ENCODE assay signal across 10 mouse cellular contexts in the genomic region with DNA sequence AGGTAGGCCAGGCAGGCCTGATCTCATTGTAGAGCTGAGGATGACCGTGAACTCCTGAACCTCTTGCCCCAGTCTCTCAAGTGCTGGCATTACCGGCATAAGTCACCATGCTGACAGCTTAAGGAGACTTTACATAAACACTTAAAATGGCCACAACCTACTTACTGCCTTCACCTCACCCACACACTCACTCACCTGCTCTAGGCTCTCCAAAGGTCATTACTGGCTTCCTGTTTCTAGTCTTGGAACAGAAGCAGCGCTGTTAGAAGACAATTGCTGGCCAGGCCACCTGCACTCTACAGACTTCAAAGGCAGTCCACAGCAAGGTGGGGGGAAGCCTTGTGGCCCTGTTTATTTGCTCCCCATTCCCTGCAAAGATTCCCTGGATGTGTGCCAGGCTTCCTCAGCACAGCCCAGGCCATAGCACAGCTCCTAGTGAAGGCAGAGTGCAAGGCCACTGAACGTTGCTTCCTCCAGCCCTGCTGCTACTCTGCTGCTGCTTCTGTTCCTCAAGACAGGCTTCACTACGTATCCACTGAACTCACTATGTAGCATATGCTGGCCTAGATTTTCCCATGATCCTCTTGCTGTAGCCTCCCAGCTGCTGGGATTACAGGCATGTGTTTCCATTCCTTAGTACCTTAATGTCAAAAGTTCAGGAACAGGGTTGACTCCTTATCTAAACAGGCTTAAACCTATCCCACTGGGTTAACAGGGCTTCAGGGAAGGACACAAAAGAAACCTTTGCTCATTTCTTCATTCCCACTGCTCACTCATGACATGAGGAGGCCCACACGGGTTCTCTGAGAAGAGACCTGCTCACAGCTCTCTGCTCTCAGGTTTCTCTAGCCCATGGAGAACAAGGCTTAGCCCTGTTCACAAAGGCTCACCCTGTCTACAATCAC. TPM values are rescaled to one million over a fixed set of nuclear protein-coding genes. Genes with fewer than 3 reads are reported as not detected.
DNase-seq lines count a peak whose midpoint lies in the region; ATAC-seq lines count a peak whose summit lies in the region.
"Had no signal": no experiment of that assay in that cellular context is flagged by ENCODE, and none has a peak within 500 bp of the region (broad histone marks: within the 10 kb centered on the region; RNA-seq: fewer than 3 reads in every experiment).

No protein-coding gene starts in this region.

- no peak overlapping the region for H3K9ac ChIP-seq in hindbrain, embryonic 13.5 days
- H3K9ac ChIP-seq in hindbrain, embryonic 12.5 days: no peak overlapping the region
- H3K9ac ChIP-seq in embryonic facial prominence, embryonic 11.5 days (replicated peaks; ENCODE audit: low read length): no peak overlapping the region
- H3K9ac ChIP-seq in lung, embryonic 15.5 days: no peak overlapping the region
- H3K9ac ChIP-seq: liver, embryonic 12.5 days had no signal

- DNase-seq in MN1 (ENCODE audit: low spot score): peak; percentile 24
- DNase-seq in embryonic facial prominence, embryonic 11.5 days (ENCODE audit: low spot score): no peak
- DNase-seq in retina, embryonic 14.5 days (ENCODE audit: low spot score): no peak
- DNase-seq in right cerebral cortex, postnatal 25 days: no peak
- DNase-seq in heart, adult 18-20 months: no peak
- DNase-seq: cerebellum, postnatal 36 days had no signal

- no peak overlapping the region for H3K4me2 ChIP-seq in hindbrain, embryonic 13.5 days
- H3K4me2 ChIP-seq in hindbrain, embryonic 12.5 days (replicated peaks): no peak overlapping the region
- H3K4me2 ChIP-seq in embryonic facial prominence, embryonic 11.5 days (ENCODE audit: low read depth, low read length): no peak overlapping the region
- H3K4me2 ChIP-seq in lung, embryonic 15.5 days: no peak overlapping the region
- H3K4me2 ChIP-seq: liver, embryonic 12.5 days had no signal

- no peak for ATAC-seq in hindbrain, embryonic 13.5 days (ENCODE audit: low FRiP score)
- ATAC-seq in hindbrain, embryonic 12.5 days (ENCODE audit: low FRiP score): no peak
- ATAC-seq in embryonic facial prominence, embryonic 11.5 days (replicated peaks; ENCODE audit: insufficient number of reproducible peaks, low FRiP score, low TSS enrichment, low read depth): no peak
- peak; percentile 66 for ATAC-seq in lung, embryonic 15.5 days (ENCODE audit: borderline replicate concordance, extremely low read depth, low FRiP score, low TSS enrichment)
- ATAC-seq: liver, embryonic 12.5 days had no signal

- H3K27me3 ChIP-seq in hindbrain, embryonic 13.5 days: no peaks in the 10 kb centered on the region
- no peaks in the 10 kb centered on the region for H3K27me3 ChIP-seq in hindbrain, embryonic 12.5 days
- H3K27me3 ChIP-seq in embryonic facial prominence, embryonic 11.5 days (ENCODE audit: control insufficient read depth, insufficient read depth, low read length): no peaks in the 10 kb centered on the region
- H3K27me3 ChIP-seq in lung, embryonic 15.5 days: no peaks in the 10 kb centered on the region
- H3K27me3 ChIP-seq: liver, embryonic 12.5 days had no signal

- WGBS in hindbrain, embryonic 13.5 days: 85% methylated on average over 6 of the region's 6 CpGs
- 78% methylated on average over 6 of the region's 6 CpGs for WGBS in hindbrain, embryonic 12.5 days
- 71% methylated on average over 6 of the region's 6 CpGs for WGBS in embryonic facial prominence, embryonic 11.5 days
- 35% methylated on average over 6 of the region's 6 CpGs for WGBS in lung, embryonic 15.5 days

- no peaks in the 10 kb centered on the region for H3K4me1 ChIP-seq in hindbrain, embryonic 13.5 days (replicated peaks)
- peaks cover 3% of the 10 kb centered on the region; the same call in 1 of the 2 replicates for H3K4me1 ChIP-seq in hindbrain, embryonic 12.5 days
- H3K4me1 ChIP-seq in embryonic facial prominence, embryonic 11.5 days (ENCODE audit: control insufficient read depth, insufficient read depth, low read length): no peaks in the 10 kb centered on the region
- peaks cover 37% of the 10 kb centered on the region for H3K4me1 ChIP-seq in lung, embryonic 15.5 days

- H3K4me3 ChIP-seq in hindbrain, embryonic 13.5 days: no peak overlapping the region
- H3K4me3 ChIP-seq in hindbrain, embryonic 12.5 days: no peak overlapping the region
- H3K4me3 ChIP-seq in embryonic facial prominence, embryonic 11.5 days (ENCODE audit: low read depth, low read length): no peak overlapping the region
- H3K4me3 ChIP-seq in lung, embryonic 15.5 days: no peak overlapping the region
- H3K4me3 ChIP-seq: liver, embryonic 12.5 days had no signal

- H3K9me3 ChIP-seq in hindbrain, embryonic 13.5 days: no peaks in the 10 kb centered on the region
- H3K9me3 ChIP-seq in hindbrain, embryonic 12.5 days (replicated peaks): no peaks in the 10 kb centered on the region
- H3K9me3 ChIP-seq in embryonic facial prominence, embryonic 11.5 days (replicated peaks; ENCODE audit: control insufficient read depth, low read length): no peaks in the 10 kb centered on the region
- no peaks in the 10 kb centered on the region for H3K9me3 ChIP-seq in lung, embryonic 15.5 days
- H3K9me3 ChIP-seq: liver, embryonic 12.5 days had no signal

- H3K27ac ChIP-seq in hindbrain, embryonic 13.5 days: 0 out of 2 replicates have a peak overlapping the region, but pooled peaks have one; percentile 13
- no peak overlapping the region; the same call in 1 of the 2 replicates for H3K27ac ChIP-seq in hindbrain, embryonic 12.5 days
- peak overlapping the region; percentile 3; the same call in 1 of the 2 replicates for H3K27ac ChIP-seq in embryonic facial prominence, embryonic 11.5 days (replicated peaks; ENCODE audit: low read depth, low read length)
- H3K27ac ChIP-seq in lung, embryonic 15.5 days: peak overlapping the region; percentile 75

- H3K36me3 ChIP-seq in hindbrain, embryonic 13.5 days: peaks cover 98% of the 10 kb centered on the region
- H3K36me3 ChIP-seq in hindbrain, embryonic 12.5 days: peaks cover 97% of the 10 kb centered on the region
- peaks cover 5% of the 10 kb centered on the region for H3K36me3 ChIP-seq in embryonic facial prominence, embryonic 11.5 days (replicated peaks; ENCODE audit: control insufficient read depth, insufficient read depth, low read depth, low read length)
- peaks cover 71% of the 10 kb centered on the region for H3K36me3 ChIP-seq in lung, embryonic 15.5 days

RNA-seq across cellular contexts. Expression of gene Snx22, which starts 22.1 kb away (rescaled TPM):
- 6.9 and 8.0 TPM in 2 replicates for polyA plus RNA-seq in hindbrain, embryonic 13.5 days (2015; fragmentation: Nextera tagmentation; extraction: Ambion mirVana)
- 6.6 and 8.7 TPM in 2 replicates for polyA plus RNA-seq in hindbrain, embryonic 12.5 days (2016; fragmentation: Nextera tagmentation; extraction: Ambion mirVana)
- polyA plus RNA-seq in embryonic facial prominence, embryonic 11.5 days (2014; fragmentation: Nextera tagmentation; extraction: Ambion mirVana): 4.1 and 4.7 TPM in 2 replicates
- 9.8 and 10.6 TPM in 2 replicates for polyA plus RNA-seq in lung, embryonic 15.5 days (2015; fragmentation: Nextera tagmentation; extraction: Ambion mirVana)
- total RNA-seq in heart, adult 18-20 months (2021): under 1 TPM; 0.46 to 0.50 TPM

RNA-seq across cellular contexts. Expression of gene Ppib, which starts 31.6 kb away (rescaled TPM):
- 376 and 380 TPM in 2 replicates for polyA plus RNA-seq in hindbrain, embryonic 13.5 days (2015; fragmentation: Nextera tagmentation; extraction: Ambion mirVana)
- 456 and 477 TPM in 2 replicates for polyA plus RNA-seq in hindbrain, embryonic 12.5 days (2016; fragmentation: Nextera tagmentation; extraction: Ambion mirVana)
- 543 and 552 TPM in 2 replicates for polyA plus RNA-seq in embryonic facial prominence, embryonic 11.5 days (2014; fragmentation: Nextera tagmentation; extraction: Ambion mirVana)
- polyA plus RNA-seq in lung, embryonic 15.5 days (2015; fragmentation: Nextera tagmentation; extraction: Ambion mirVana): 655 and 682 TPM in 2 replicates
- 100 to 1,000 TPM; 102 to 105 TPM for total RNA-seq in heart, adult 18-20 months (2021)

RNA-seq across cellular contexts. Expression of gene Snx1, which starts 34.8 kb away (rescaled TPM):
- polyA plus RNA-seq in hindbrain, embryonic 13.5 days (2015; fragmentation: Nextera tagmentation; extraction: Ambion mirVana): 90.2 and 93.1 TPM in 2 replicates
- polyA plus RNA-seq in hindbrain, embryonic 12.5 days (2016; fragmentation: Nextera tagmentation; extraction: Ambion mirVana): 130 and 139 TPM in 2 replicates
- polyA plus RNA-seq in embryonic facial prominence, embryonic 11.5 days (2014; fragmentation: Nextera tagmentation; extraction: Ambion mirVana): 144 and 148 TPM in 2 replicates
- polyA plus RNA-seq in lung, embryonic 15.5 days (2015; fragmentation: Nextera tagmentation; extraction: Ambion mirVana): 117 and 126 TPM in 2 replicates
- total RNA-seq in heart, adult 18-20 months (2021): 10 to 100 TPM; 27.3 to 27.8 TPM

RNA-seq across cellular contexts. Expression of gene Ciao2a, which starts 34.8 kb away (rescaled TPM):
- 91.2 and 94.1 TPM in 2 replicates for polyA plus RNA-seq in hindbrain, embryonic 13.5 days (2015; fragmentation: Nextera tagmentation; extraction: Ambion mirVana)
- 123 and 126 TPM in 2 replicates for polyA plus RNA-seq in hindbrain, embryonic 12.5 days (2016; fragmentation: Nextera tagmentation; extraction: Ambion mirVana)
- 184 and 206 TPM in 2 replicates for polyA plus RNA-seq in embryonic facial prominence, embryonic 11.5 days (2014; fragmentation: Nextera tagmentation; extraction: Ambion mirVana)
- polyA plus RNA-seq in lung, embryonic 15.5 days (2015; fragmentation: Nextera tagmentation; extraction: Ambion mirVana): 148 and 149 TPM in 2 replicates
- total RNA-seq in heart, adult 18-20 months (2021): 10 to 100 TPM; 68.7 to 71.3 TPM
